Mouse (Mus musculus) bone marrow macrophage, adult 2 months (primary cell): ENCODE results near the gene Opalin. TPM values are rescaled to one million over a fixed set of nuclear protein-coding genes. Genes with fewer than 3 reads are reported as not detected.

Experiments
- H3K27ac ChIP-seq: 2 replicates; pipeline ENCODE4 v1.5.1; 2012; ENCODE audit warnings: low read depth, low read length; ENCODE audit not compliant: insufficient read depth
- H3K4me1 ChIP-seq: 2 replicates; pipeline ENCODE4 v1.6.1; 2012; ENCODE audit warnings: low read length; ENCODE audit not compliant: control insufficient read depth, insufficient read depth
- H3K4me3 ChIP-seq: 2 replicates; pipeline ENCODE4 v1.5.1; 2012; ENCODE audit warnings: mild to moderate bottlenecking, low read length, moderate library complexity; ENCODE audit not compliant: insufficient read depth
- CTCF ChIP-seq: IDR thresholded peaks from 2 replicates; pipeline ENCODE4 v1.5.1; 2012; ENCODE audit warnings: low read depth, mild to moderate bottlenecking, low read length, moderate library complexity
- POLR2A ChIP-seq: IDR thresholded peaks from 2 replicates; pipeline ENCODE4 v1.6.1; 2012; ENCODE audit warnings: mild to moderate bottlenecking, low read depth, low read length, borderline replicate concordance
- polyA plus RNA-seq: library from polyadenylated mRNA; stranded (reverse); fragments of >200 nt; gene quantifications from 2 replicates; pipeline ENCODE4 v1.2.4, GENCODE M21; 2012; ENCODE audit not compliant: missing spikeins, insufficient read depth, insufficient read length

The Opalin gene
- polyA plus RNA-seq, 1 experiment = not detected

DNA sequence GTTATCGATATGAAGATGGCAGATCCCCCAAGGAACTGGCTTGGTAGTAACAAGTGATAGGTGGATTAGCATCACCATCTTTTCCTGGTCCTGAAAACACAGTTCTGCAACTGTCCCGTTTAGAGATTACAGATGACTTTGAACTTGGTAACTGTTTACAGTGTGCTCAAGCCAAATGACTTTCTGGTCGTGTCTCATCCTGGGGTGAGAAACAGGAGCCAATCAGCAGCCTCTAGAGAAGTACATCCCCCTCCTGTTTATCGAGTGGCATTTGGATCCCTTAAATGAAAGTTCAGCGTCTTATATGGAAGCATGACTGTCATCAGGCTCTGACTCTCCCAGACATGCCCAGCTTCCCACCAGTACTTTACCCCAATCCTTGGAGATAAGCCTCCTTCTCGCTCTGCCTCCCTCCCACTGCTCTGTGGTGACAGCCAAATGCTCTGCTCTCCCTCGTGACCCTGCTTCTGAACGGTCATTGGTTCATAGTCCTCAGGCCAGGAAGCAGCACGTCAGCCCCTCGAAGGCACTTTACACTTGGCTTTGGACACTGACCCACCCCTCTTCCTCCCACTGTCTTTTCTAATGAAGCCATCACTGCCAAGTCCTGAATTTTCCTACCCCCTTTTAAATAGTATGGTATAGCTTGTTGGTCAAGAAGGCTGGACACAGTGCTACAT, 31.7 kb downstream of the Opalin start:
- TF ChIP-seq POLR2A (no peak), CTCF (no peak)
- H3K4me3 ChIP-seq = no peak overlapping the region
- H3K27ac ChIP-seq = no peak overlapping the region
- H3K4me1 ChIP-seq = no peaks in the 10 kb centered on the region

GRCm38 (mm10) chr19:41039110-41039509, 37.8 kb downstream of the Opalin start:
- no peak for TF ChIP-seq CTCF
- no peak for TF ChIP-seq POLR2A
- Histone ChIP-seq H3K4me3 (no peak overlapping the region), H3K4me1 (peaks cover 8% of the 10 kb centered on the region), H3K27ac (no peak overlapping the region)

DNA sequence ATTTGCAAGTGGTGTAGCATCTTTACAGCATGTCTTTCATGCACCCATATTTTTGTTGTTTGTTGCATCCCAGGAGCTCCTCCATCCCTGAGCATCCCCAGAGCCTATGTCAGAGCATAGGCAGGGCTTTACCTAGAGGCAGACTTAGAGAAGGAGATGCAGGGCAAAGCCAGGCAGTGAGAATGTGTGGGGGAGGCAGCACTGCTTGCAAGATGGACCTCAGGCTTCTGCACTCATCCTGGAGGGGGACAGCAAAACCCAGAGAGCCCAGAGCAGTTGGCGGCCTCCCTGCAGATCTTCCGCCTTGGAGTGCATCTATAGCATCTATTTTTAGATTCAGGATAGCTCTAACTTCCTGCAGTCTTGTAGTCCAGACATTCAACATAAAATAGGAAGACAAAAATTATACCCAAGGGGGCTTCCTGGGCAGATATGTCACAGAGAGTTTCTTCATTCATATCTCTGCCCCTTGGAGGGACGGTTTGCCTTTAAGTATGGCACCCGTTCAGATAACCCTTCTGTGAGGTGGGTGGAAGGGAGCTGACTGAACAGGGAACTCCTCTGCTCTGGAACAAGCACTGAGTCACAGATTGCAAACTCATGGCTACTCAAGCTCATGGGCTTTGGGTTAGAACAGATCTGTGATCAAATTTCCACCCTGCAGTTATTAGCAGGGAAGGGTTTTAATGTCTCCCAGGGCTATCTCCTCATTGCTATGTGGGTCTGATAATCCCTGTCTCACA, 40.9 kb downstream of the Opalin start:
- TF ChIP-seq CTCF (no peak), POLR2A (no peak)
- H3K4me1 ChIP-seq = peaks cover 10% of the 10 kb centered on the region
- H3K27ac ChIP-seq = peak overlapping the region; percentile 13; the same call in 1 of the 2 replicates
- H3K4me3 ChIP-seq = no peak overlapping the region

- Histone ChIP-seq H3K4me1 (peaks cover 13% of the 10 kb centered on the region), H3K4me3 (no peak overlapping the region), H3K27ac (no peak overlapping the region)
- no peak for TF ChIP-seq POLR2A
- no peak for TF ChIP-seq CTCF
Measured at GRCm38 (mm10) chr19:41031869-41032268, 45.0 kb downstream of the Opalin start.

GRCm38 (mm10) chr19:41031009-41031408, 45.9 kb downstream of the Opalin start:
- no peak for TF ChIP-seq CTCF
- no peak for TF ChIP-seq POLR2A
- H3K4me1 ChIP-seq = peaks cover 13% of the 10 kb centered on the region
- no peak overlapping the region; the same call in 1 of the 2 replicates for H3K4me3 ChIP-seq
- 0 out of 2 replicates have a peak overlapping the region, but pooled peaks have one; percentile 28 for H3K27ac ChIP-seq

GRCm38 (mm10) chr19:41030161-41030560, 46.8 kb downstream of the Opalin start:
- H3K4me3 ChIP-seq = no peak overlapping the region
- TF ChIP-seq CTCF = no peak
- TF ChIP-seq POLR2A = no peak
- 0 out of 2 replicates have a peak, but pooled peaks cover 8% of the 10 kb centered on the region for H3K4me1 ChIP-seq
- no peak overlapping the region for H3K27ac ChIP-seq

- 0 out of 2 replicates have a peak, but pooled peaks cover 8% of the 10 kb centered on the region for H3K4me1 ChIP-seq
- no peak within 1 kb of the TSS for H3K4me3 ChIP-seq
- no peak within 1 kb of the TSS for H3K27ac ChIP-seq
- no peak for TF ChIP-seq CTCF
- no peak for TF ChIP-seq POLR2A
Measured at GRCm38 (mm10) chr19:41029219-41029618, 47.7 kb downstream of the Opalin start, which contains the start of gene Dntt. Gene Dntt, plus strand, starts transcription at chr19:41029275.

- Histone ChIP-seq H3K4me1 (0 out of 2 replicates have a peak, but pooled peaks cover 8% of the 10 kb centered on the region), H3K27ac (no peak overlapping the region), H3K4me3 (no peak overlapping the region)
- TF ChIP-seq CTCF (no peak), POLR2A (no peak)
Measured at GRCm38 (mm10) chr19:41027601-41028000, 49.3 kb downstream of the Opalin start.

DNA sequence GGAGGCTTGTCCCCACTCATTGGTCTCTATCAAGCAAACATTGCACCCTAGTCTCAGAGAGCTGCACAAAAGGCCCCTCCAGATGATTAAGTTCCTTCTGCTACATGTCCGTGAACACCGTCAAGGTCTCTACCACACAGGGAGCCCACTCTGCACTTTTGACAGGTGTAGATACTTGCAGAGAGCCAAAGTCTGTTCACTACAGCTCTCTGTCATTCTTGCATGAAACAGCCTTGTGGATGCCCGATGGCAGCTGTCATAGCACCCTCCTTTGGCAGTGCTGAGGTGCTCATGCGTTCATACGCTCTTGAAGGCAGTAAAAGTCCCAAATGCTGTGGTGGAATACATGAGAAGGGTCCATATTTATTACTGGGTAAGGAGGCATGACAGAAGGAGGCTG, 49.9 kb downstream of the Opalin start:
- Histone ChIP-seq H3K4me1 (0 out of 2 replicates have a peak, but pooled peaks cover 8% of the 10 kb centered on the region), H3K4me3 (no peak overlapping the region), H3K27ac (no peak overlapping the region)
- no peak for TF ChIP-seq POLR2A
- no peak for TF ChIP-seq CTCF

DNA sequence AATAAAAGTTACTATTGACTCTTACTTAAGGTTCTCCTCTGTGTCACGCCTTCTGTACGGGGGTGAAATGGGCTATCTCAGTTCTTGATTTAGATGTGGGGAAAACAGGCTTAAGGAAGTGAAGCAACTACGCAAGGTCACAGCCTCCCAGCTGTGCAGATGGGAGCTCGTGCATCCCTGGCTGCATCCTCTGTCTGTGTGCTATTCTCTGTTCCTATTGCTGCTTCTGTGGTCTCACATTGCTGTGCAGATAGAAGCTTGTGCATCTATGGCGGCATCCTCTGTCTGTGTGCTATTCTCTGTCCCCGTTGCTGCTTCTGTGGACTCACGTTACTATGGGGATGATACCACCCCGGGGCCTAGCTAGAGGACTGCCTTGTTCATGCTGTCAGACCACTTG, 50.4 kb downstream of the Opalin start:
- H3K4me1 ChIP-seq = 0 out of 2 replicates have a peak, but pooled peaks cover 6% of the 10 kb centered on the region
- no peak for TF ChIP-seq POLR2A
- TF ChIP-seq CTCF = no peak
- no peak overlapping the region for H3K27ac ChIP-seq
- no peak overlapping the region for H3K4me3 ChIP-seq
